Mouse (Mus musculus): ENCODE data around the gene Zfp691. TPM values are rescaled to one million over a fixed set of nuclear protein-coding genes. Genes with fewer than 3 reads are reported as not detected.

Zfp691 gene
- polyA plus RNA-seq, 1 experiment from 2014 or later = 7.7 TPM

DNA sequence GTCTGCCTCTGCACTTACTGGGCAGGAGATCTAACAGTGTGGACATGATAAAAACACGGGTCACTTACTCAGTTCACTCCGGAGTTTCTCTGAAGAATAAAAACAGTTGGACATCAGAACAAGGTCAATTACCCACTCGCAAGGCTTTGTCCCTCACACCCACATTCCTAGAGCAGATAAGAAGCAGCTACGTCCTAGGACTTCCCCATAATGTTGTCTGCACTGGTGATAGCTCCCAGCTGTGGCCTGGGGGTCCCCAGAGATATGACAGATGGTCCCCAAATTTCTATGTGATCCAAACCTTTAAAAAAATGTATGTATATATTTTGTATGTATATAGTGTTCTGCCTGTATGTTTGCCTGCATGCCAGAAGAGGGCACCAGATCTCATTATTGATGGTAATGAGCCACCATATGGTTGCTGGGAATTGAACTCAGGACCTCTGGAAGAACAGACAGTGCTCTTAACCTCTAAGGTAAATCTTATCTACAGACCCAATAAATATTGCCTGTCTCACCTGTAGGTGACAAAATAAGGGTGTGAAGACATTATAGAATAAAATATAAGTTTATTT lies 6.2 kb upstream of the Zfp691 start:
- 23% methylated on average over 4 of the region's 4 CpGs for WGBS
- no peak overlapping the region for H3K27ac ChIP-seq (ENCODE audit: low read length)
- no peak for ATAC-seq (replicated peaks; ENCODE audit: extremely low read depth, insufficient read depth, low FRiP score)

DNA sequence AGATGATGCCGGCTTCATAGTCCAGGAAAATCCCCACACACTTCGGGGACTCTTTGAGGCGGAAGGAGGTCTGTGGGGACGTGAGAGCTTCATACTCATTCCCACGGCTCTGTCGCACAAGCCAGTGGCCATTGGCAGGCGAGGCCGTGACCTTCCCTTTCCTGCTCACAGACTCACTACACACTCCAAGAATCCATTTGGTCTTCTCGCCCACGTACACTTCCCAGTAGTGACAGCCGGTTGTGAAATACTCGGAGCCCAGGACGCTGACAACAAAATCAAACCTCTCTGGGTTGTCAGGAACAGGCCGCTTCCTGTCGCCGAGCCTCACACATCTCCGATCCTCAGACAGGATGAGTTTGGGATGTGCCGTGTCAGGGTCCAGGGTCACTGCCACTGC lies 4.3 kb upstream of the Zfp691 start:
- WGBS = 54% methylated on average over 18 of the region's 18 CpGs
- no peak for ATAC-seq (replicated peaks; ENCODE audit: extremely low read depth, insufficient read depth, low FRiP score)
- H3K27me3 ChIP-seq (ENCODE audit: control insufficient read depth, insufficient read depth, low read length) = no peaks in the 10 kb centered on the region

More for the DNA sequence above, 6.2 kb upstream of the Zfp691 start:
- Histone ChIP-seq H3K27me3 (ENCODE audit: control insufficient read depth, insufficient read depth, low read length) (no peaks in the 10 kb centered on the region), H3K36me3 (ENCODE audit: control insufficient read depth, insufficient read depth) (no peaks in the 10 kb centered on the region), H3K4me3 (ENCODE audit: low read length) (no peak overlapping the region), H3K4me1 (ENCODE audit: control insufficient read depth, insufficient read depth, low read length) (no peaks in the 10 kb centered on the region), H3K9ac (ENCODE audit: low read length) (no peak overlapping the region), H3K4me2 (ENCODE audit: low read depth, low read length) (no peak overlapping the region), H3K9me3 (replicated peaks; ENCODE audit: control insufficient read depth, low read length) (no peaks in the 10 kb centered on the region)

DNA sequence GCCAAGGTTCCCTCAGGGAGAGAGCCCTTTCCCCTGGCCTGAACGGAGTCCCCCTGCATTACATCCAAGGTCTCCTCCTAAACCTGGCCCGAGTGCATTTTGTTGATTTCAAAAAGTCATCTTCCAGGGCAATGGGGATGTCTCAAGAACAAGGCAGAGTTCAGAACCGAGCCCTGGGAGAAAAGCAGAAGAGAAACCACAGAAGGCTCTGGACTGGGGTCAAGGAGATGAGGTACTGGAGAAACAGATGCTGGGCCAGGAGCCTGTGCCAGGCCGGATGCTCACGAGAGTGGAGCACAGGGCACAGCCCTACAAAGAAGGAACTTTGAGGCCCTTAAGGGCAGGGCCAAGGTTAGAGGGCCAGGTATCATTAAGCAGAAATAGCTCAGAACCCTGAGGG lies 3.7 kb upstream of the Zfp691 start:
- H3K27ac ChIP-seq (ENCODE audit: low read length) = no peak overlapping the region
- H3K9ac ChIP-seq (ENCODE audit: low read length) = no peak overlapping the region
- no peak overlapping the region for H3K4me3 ChIP-seq (ENCODE audit: low read length)
- H3K4me2 ChIP-seq (ENCODE audit: low read depth, low read length) = no peak overlapping the region
- 61% methylated on average over 5 of the region's 5 CpGs for WGBS
- no peaks in the 10 kb centered on the region for H3K9me3 ChIP-seq (replicated peaks; ENCODE audit: control insufficient read depth, low read length)
- ATAC-seq (replicated peaks; ENCODE audit: extremely low read depth, insufficient read depth, low FRiP score) = no peak
- no peaks in the 10 kb centered on the region for H3K36me3 ChIP-seq (ENCODE audit: control insufficient read depth, insufficient read depth)
- peaks cover 6% of the 10 kb centered on the region for H3K4me1 ChIP-seq (ENCODE audit: control insufficient read depth, insufficient read depth, low read length)
- no peaks in the 10 kb centered on the region for H3K27me3 ChIP-seq (ENCODE audit: control insufficient read depth, insufficient read depth, low read length)

More for the DNA sequence above, 4.3 kb upstream of the Zfp691 start:
- H3K4me2 ChIP-seq (ENCODE audit: low read depth, low read length) = no peak overlapping the region
- no peaks in the 10 kb centered on the region for H3K36me3 ChIP-seq (ENCODE audit: control insufficient read depth, insufficient read depth)
- H3K4me1 ChIP-seq (ENCODE audit: control insufficient read depth, insufficient read depth, low read length) = peaks cover under 1% of the 10 kb centered on the region
- H3K9me3 ChIP-seq (replicated peaks; ENCODE audit: control insufficient read depth, low read length) = no peaks in the 10 kb centered on the region
- H3K4me3 ChIP-seq (ENCODE audit: low read length) = no peak overlapping the region
- H3K27ac ChIP-seq (ENCODE audit: low read length) = no peak overlapping the region
- no peak overlapping the region for H3K9ac ChIP-seq (ENCODE audit: low read length)

DNA sequence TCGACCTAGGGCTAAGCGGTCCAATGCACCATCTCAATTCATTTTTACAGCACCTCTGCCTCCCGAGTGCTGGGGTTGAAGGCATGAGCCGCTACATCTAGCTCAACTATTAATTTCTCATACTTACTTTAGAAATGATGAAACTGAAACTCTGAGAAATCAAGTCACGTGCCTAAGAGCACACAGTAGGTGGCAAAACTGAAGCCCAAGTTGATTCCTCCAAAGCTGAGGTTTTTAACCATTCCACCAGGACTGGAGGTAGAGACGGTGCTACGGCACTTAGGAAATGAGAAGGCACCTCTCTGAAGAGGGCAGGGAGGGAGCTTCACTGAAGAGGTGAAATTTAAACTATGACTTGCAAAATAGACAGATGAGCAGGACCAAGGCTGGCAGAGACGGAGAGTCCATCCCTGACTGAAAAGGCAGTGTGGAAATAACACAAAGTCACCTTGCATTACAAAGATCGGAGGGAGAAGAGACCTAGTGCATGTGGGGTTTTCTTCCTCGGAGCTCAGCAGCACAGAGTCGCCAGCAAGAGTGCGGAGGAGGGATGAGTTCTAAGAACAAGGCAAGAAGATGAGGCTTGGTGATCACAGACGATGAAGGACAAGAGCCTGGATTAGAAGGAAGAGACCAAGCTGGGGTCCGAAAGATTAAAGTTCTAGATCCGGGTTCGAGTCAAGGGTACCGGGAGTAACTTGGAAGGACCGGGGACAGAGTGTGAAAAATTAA lies 910 bp downstream of the Zfp691 start:
- peak overlapping the region; percentile 86 for H3K9ac ChIP-seq (ENCODE audit: low read length)
- H3K9me3 ChIP-seq (replicated peaks; ENCODE audit: control insufficient read depth, low read length) = no peaks in the 10 kb centered on the region
- H3K27me3 ChIP-seq (ENCODE audit: control insufficient read depth, insufficient read depth, low read length) = no peaks in the 10 kb centered on the region
- peak overlapping the region; percentile 83 for H3K4me2 ChIP-seq (ENCODE audit: low read depth, low read length)
- no peak for ATAC-seq (replicated peaks; ENCODE audit: extremely low read depth, insufficient read depth, low FRiP score)
- H3K4me3 ChIP-seq (ENCODE audit: low read length) = peak overlapping the region; percentile 87
- H3K36me3 ChIP-seq (ENCODE audit: control insufficient read depth, insufficient read depth) = peaks cover 17% of the 10 kb centered on the region
- H3K4me1 ChIP-seq (ENCODE audit: control insufficient read depth, insufficient read depth, low read length) = peaks cover 21% of the 10 kb centered on the region
- 29% methylated on average over 18 of the region's 18 CpGs for WGBS
- H3K27ac ChIP-seq (ENCODE audit: low read length) = peak overlapping the region; percentile 89

DNA sequence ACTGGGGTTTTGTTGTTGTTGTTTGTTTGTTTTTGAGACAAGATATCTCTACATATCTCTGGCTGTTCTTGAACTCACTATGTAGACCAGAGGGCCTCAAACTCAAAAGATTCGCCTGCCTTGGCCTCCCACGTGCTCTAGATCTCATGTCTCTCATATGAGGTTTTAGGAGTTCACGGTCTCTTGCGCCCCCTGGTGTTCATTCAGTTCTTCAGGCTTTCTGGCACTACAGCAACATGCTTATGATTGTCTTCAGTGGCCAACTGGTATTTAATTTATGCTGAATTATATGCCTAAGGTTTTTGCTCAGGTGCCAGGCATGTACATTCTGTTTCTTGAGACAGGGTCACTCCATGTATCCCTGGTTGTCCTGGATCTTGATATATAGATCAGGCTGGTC lies 6.3 kb downstream of the Zfp691 start:
- Histone ChIP-seq H3K4me2 (ENCODE audit: low read depth, low read length) (no peak overlapping the region), H3K27me3 (ENCODE audit: control insufficient read depth, insufficient read depth, low read length) (no peaks in the 10 kb centered on the region), H3K9ac (ENCODE audit: low read length) (no peak overlapping the region), H3K36me3 (ENCODE audit: control insufficient read depth, insufficient read depth) (peaks cover 17% of the 10 kb centered on the region), H3K27ac (ENCODE audit: low read length) (no peak overlapping the region), H3K9me3 (replicated peaks; ENCODE audit: control insufficient read depth, low read length) (no peaks in the 10 kb centered on the region), H3K4me3 (ENCODE audit: low read length) (no peak overlapping the region), H3K4me1 (ENCODE audit: control insufficient read depth, insufficient read depth, low read length) (peaks cover 14% of the 10 kb centered on the region)
- WGBS = 6% methylated on average over 4 of the region's 4 CpGs
- ATAC-seq (replicated peaks; ENCODE audit: extremely low read depth, insufficient read depth, low FRiP score) = peak; percentile 51; the same call in 1 of the 2 replicates

DNA sequence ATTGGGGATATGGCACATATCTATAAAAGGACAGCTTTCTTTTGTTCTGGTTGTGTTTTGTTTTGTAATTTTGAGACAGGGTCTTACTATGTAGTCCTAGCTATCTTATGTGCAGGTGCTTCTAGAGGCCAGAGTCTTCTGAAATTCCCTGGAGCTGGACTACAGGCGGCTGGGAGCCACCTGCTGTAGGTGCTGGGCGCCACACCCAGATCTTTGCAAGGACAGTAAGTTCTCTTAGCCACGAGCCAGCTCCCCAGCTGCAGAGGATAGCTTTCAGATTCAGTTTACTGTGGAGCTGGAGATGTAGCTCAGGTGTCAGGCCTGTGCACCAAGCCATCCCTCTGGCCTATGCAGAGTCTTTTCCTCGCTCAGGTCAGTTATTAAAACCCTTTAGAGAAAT lies 6.9 kb downstream of the Zfp691 start:
- H3K27me3 ChIP-seq (ENCODE audit: control insufficient read depth, insufficient read depth, low read length) = no peaks in the 10 kb centered on the region
- H3K9ac ChIP-seq (ENCODE audit: low read length) = no peak overlapping the region
- peaks cover 17% of the 10 kb centered on the region for H3K36me3 ChIP-seq (ENCODE audit: control insufficient read depth, insufficient read depth)
- WGBS = 85% methylated on average over 4 of the region's 4 CpGs
- ATAC-seq (replicated peaks; ENCODE audit: extremely low read depth, insufficient read depth, low FRiP score) = no peak
- peaks cover 8% of the 10 kb centered on the region for H3K4me1 ChIP-seq (ENCODE audit: control insufficient read depth, insufficient read depth, low read length)
- no peak overlapping the region for H3K4me2 ChIP-seq (ENCODE audit: low read depth, low read length)
- no peaks in the 10 kb centered on the region for H3K9me3 ChIP-seq (replicated peaks; ENCODE audit: control insufficient read depth, low read length)
- no peak overlapping the region for H3K4me3 ChIP-seq (ENCODE audit: low read length)
- no peak overlapping the region for H3K27ac ChIP-seq (ENCODE audit: low read length)

DNA sequence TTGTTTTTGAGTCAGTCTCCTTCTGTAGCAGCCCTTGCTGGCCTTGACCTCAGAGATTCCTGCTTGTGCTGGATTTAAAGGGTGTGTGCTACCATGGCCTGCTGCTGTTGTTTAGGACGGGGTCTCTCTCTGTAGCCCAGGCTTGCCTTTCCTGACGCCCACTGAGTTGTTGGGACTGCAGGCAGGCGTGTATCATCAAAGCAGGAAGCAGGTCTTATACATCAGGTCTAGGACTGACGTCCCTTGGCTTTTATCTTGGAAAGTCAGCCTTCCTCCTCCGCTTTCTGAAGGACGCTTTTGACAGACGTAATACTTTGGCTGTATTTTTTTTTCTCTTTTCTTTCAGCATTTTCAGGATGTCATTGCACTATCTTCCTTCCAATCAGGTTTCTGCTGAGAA lies 8.1 kb downstream of the Zfp691 start:
- H3K4me3 ChIP-seq (ENCODE audit: low read length) = no peak overlapping the region
- no peaks in the 10 kb centered on the region for H3K4me1 ChIP-seq (ENCODE audit: control insufficient read depth, insufficient read depth, low read length)
- no peak overlapping the region for H3K4me2 ChIP-seq (ENCODE audit: low read depth, low read length)
- H3K9me3 ChIP-seq (replicated peaks; ENCODE audit: control insufficient read depth, low read length) = no peaks in the 10 kb centered on the region
- peaks cover 17% of the 10 kb centered on the region for H3K36me3 ChIP-seq (ENCODE audit: control insufficient read depth, insufficient read depth)
- no peak overlapping the region for H3K27ac ChIP-seq (ENCODE audit: low read length)
- H3K9ac ChIP-seq (ENCODE audit: low read length) = no peak overlapping the region
- no peak for ATAC-seq (replicated peaks; ENCODE audit: extremely low read depth, insufficient read depth, low FRiP score)
- WGBS = 62% methylated on average over 7 of the region's 7 CpGs
- no peaks in the 10 kb centered on the region for H3K27me3 ChIP-seq (ENCODE audit: control insufficient read depth, insufficient read depth, low read length)

DNA sequence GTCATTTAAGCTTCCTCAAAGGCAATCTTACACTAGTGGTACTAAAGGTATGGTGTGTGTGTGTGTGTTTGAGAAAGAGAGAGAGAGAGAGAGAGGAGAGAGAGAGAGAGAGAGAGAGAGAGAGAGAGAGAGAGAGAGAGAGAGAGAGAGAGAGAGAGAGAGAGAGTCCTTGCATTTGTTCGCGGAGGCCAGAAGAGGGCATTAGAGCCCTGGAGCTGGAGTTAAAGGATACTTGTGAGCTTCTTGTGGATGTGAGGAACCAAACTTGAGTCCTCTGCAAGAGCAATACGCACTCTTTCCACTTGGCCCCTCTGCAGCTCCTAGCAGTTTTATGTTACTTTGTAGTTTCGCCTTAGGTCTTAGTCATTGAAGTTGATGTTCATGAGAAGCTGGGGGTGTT lies 11.0 kb downstream of the Zfp691 start:
- no peak overlapping the region for H3K4me3 ChIP-seq (ENCODE audit: low read length)
- H3K27ac ChIP-seq (ENCODE audit: low read length) = no peak overlapping the region
- H3K9me3 ChIP-seq (replicated peaks; ENCODE audit: control insufficient read depth, low read length) = no peaks in the 10 kb centered on the region
- WGBS = 81% methylated on average over 4 of the region's 4 CpGs
- H3K4me2 ChIP-seq (ENCODE audit: low read depth, low read length) = no peak overlapping the region
- no peak overlapping the region for H3K9ac ChIP-seq (ENCODE audit: low read length)
- no peaks in the 10 kb centered on the region for H3K27me3 ChIP-seq (ENCODE audit: control insufficient read depth, insufficient read depth, low read length)
- no peaks in the 10 kb centered on the region for H3K4me1 ChIP-seq (ENCODE audit: control insufficient read depth, insufficient read depth, low read length)
- ATAC-seq (replicated peaks; ENCODE audit: extremely low read depth, insufficient read depth, low FRiP score) = no peak
- no peaks in the 10 kb centered on the region for H3K36me3 ChIP-seq (ENCODE audit: control insufficient read depth, insufficient read depth)

DNA sequence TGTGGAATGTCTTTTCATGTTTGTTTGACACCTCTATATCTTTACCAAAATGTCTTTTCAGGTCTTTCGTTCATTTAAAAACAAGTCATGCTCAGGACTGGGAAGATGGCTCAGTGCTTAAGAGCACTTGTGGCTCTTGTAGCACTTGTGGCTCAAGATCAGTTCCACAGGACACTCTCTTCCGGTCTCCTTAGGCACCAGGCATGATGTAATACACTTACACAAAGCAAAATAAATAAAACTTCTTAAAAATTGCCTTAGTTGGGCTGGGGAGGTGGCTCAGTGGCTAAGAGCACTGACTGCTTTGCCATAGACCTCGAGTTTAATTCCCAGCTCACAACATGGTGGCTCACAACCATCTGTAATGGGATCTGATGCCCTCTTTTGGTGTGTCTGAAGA lies 12.6 kb downstream of the Zfp691 start:
- Histone ChIP-seq H3K4me1 (ENCODE audit: control insufficient read depth, insufficient read depth, low read length) (no peaks in the 10 kb centered on the region), H3K9ac (ENCODE audit: low read length) (no peak overlapping the region), H3K36me3 (ENCODE audit: control insufficient read depth, insufficient read depth) (no peaks in the 10 kb centered on the region), H3K27me3 (ENCODE audit: control insufficient read depth, insufficient read depth, low read length) (no peaks in the 10 kb centered on the region), H3K9me3 (replicated peaks; ENCODE audit: control insufficient read depth, low read length) (no peaks in the 10 kb centered on the region), H3K4me2 (ENCODE audit: low read depth, low read length) (no peak overlapping the region), H3K4me3 (ENCODE audit: low read length) (no peak overlapping the region), H3K27ac (ENCODE audit: low read length) (no peak overlapping the region)
- WGBS = 68% methylated on average over 3 of the region's 3 CpGs
- ATAC-seq (replicated peaks; ENCODE audit: extremely low read depth, insufficient read depth, low FRiP score) = no peak
